Mouse (Mus musculus): Measurements from ENCODE around the gene Cpd. TPM values are rescaled to one million over a fixed set of nuclear protein-coding genes. Genes with fewer than 3 reads are reported as not detected.
"Not testable (repeated sequence)": the region's sequence is repeated elsewhere in the genome, so short reads cannot be mapped to it uniquely, and the experiment has no call there.

Gene Cpd
- polyA plus RNA-seq, 1 experiment from 2014 or later = 21.1 TPM

DNA sequence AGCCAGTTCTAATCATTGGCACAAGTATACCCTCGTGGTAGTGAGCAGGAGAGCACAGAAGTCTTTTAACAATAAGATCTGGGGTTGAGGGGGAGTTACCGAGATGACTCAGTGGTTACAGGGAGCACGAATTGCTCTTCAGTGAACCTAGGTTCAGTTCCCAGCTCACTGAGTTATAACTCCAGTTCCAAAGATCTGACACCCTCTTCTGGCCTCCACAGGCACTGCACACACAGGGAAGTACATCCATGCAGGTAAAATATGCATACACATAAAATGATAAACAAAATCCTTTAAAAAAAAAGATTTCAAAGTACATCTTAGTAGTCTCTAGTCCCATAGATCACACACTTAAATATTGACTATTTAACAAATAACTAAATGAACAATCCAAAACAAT, 29.2 kb downstream of the Cpd start:
- Histone ChIP-seq H3K4me2 (replicated peaks; ENCODE audit: low read depth, low read length) (no peak overlapping the region), H3K27ac (ENCODE audit: low read length) (no peak overlapping the region), H3K27me3 (ENCODE audit: control insufficient read depth, insufficient read depth, low read length) (no peaks in the 10 kb centered on the region), H3K36me3 (ENCODE audit: control insufficient read depth, insufficient read depth, low read length) (no peaks in the 10 kb centered on the region), H3K9ac (replicated peaks; ENCODE audit: low read depth, low read length) (no peak overlapping the region), H3K9me3 (ENCODE audit: control insufficient read depth, low read depth, low read length) (no peaks in the 10 kb centered on the region), H3K4me3 (ENCODE audit: low read depth, low read length) (no peak overlapping the region), H3K4me1 (ENCODE audit: control insufficient read depth, insufficient read depth, low read length) (no peaks in the 10 kb centered on the region)
- 87% methylated on average over 3 of the region's 3 CpGs for WGBS
- no peak for ATAC-seq (ENCODE audit: insufficient number of reproducible peaks, insufficient read depth, low FRiP score, low read depth)

DNA sequence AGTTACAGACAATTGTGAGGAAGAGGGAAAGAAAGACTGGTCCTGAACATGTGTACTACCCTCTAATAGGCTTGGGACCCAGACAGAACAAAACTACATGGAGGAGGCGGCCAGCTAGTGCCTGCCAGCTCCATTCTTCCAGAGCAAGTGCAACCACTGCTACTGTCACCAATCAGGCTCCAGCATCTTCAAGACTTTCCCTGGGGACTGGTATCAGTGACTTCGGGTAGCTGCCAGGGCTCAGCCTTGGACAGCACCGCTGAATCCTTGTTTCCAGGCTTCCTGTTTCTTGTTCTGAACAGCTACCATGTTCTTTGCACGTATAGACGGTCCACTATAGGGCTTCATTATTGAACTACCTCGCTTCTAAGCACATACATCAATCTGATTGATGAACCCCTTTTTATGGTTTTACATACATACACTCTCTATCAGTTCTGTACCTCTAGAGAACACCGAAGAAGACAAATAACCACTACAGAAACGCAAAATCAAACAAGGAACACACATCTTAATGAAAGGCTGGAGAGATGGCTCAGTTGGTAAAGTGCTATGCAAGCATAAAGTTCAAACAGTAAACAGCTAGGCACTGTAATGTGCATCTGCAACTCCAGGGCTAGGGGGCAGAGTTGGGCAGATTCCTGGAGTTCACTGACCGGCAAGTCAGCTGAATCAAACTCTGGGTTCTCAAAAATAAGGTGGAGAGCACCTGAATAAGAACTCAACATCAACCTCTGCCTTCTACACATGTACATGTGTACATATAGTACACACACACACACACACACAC, 35.9 kb downstream of the Cpd start:
- 0 out of 2 replicates have a peak, but pooled peaks cover 4% of the 10 kb centered on the region for H3K4me1 ChIP-seq (ENCODE audit: control insufficient read depth, insufficient read depth, low read length)
- no peak overlapping the region for H3K9ac ChIP-seq (replicated peaks; ENCODE audit: low read depth, low read length)
- no peak overlapping the region for H3K27ac ChIP-seq (ENCODE audit: low read length)
- H3K36me3 ChIP-seq (ENCODE audit: control insufficient read depth, insufficient read depth, low read length) = peaks cover 11% of the 10 kb centered on the region
- no peak overlapping the region for H3K4me2 ChIP-seq (replicated peaks; ENCODE audit: low read depth, low read length)
- 80% methylated on average over 9 of the region's 9 CpGs for WGBS
- no peak for ATAC-seq (ENCODE audit: insufficient number of reproducible peaks, insufficient read depth, low FRiP score, low read depth)
- no peak overlapping the region for H3K4me3 ChIP-seq (ENCODE audit: low read depth, low read length)
- no peaks in the 10 kb centered on the region for H3K27me3 ChIP-seq (ENCODE audit: control insufficient read depth, insufficient read depth, low read length)
- H3K9me3 ChIP-seq (ENCODE audit: control insufficient read depth, low read depth, low read length) = no peaks in the 10 kb centered on the region

DNA sequence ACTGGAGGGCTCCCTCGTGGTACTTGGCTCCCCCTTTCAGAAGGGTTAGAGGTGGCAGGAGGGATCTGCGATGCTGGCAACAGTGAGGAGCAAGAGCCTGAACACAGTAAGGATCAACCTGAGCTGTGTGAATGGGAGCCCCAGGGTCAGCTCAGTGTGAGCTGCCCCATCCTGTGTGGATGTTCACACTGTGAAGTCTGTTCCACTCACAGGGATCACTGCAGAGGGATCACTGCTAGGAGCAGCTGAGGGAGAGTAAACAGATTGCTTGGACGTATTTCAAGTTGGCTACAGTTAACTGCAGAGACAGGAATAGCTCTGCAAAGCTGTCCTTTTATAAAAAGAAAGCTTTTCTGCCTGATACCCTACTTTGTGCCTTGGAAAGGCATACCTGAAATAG, 37.4 kb downstream of the Cpd start:
- Histone ChIP-seq H3K4me1 (ENCODE audit: control insufficient read depth, insufficient read depth, low read length) (0 out of 2 replicates have a peak, but pooled peaks cover 4% of the 10 kb centered on the region), H3K4me2 (replicated peaks; ENCODE audit: low read depth, low read length) (no peak overlapping the region), H3K9ac (replicated peaks; ENCODE audit: low read depth, low read length) (no peak overlapping the region), H3K27me3 (ENCODE audit: control insufficient read depth, insufficient read depth, low read length) (no peaks in the 10 kb centered on the region), H3K4me3 (ENCODE audit: low read depth, low read length) (no peak overlapping the region), H3K36me3 (ENCODE audit: control insufficient read depth, insufficient read depth, low read length) (peaks cover 19% of the 10 kb centered on the region), H3K27ac (ENCODE audit: low read length) (no peak overlapping the region), H3K9me3 (ENCODE audit: control insufficient read depth, low read depth, low read length) (no peaks in the 10 kb centered on the region)
- 48% methylated on average over 3 of the region's 3 CpGs for WGBS
- no peak for ATAC-seq (ENCODE audit: insufficient number of reproducible peaks, insufficient read depth, low FRiP score, low read depth)

DNA sequence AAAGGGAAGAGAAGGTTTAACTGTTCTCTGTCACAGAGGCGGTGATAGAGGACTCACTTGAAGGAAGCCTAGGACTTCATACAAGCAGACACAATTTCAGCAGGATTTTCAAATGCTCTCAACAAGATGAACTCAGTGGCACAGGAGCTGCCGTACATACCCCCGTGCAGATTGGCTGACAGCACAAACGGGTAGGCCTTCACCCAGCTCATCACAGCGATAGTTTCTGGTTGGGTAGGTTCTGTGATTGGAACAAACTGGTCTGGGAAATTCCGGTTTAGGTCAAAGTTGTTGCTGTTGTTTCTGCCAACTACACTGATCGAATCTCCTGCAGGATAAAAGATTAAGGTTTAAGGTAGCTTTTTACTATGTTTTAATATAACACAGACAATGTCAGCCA, 38.3 kb downstream of the Cpd start:
- Histone ChIP-seq H3K9me3 (ENCODE audit: control insufficient read depth, low read depth, low read length) (no peaks in the 10 kb centered on the region), H3K9ac (replicated peaks; ENCODE audit: low read depth, low read length) (no peak overlapping the region), H3K4me1 (ENCODE audit: control insufficient read depth, insufficient read depth, low read length) (0 out of 2 replicates have a peak, but pooled peaks cover 4% of the 10 kb centered on the region), H3K4me2 (replicated peaks; ENCODE audit: low read depth, low read length) (no peak overlapping the region), H3K27me3 (ENCODE audit: control insufficient read depth, insufficient read depth, low read length) (no peaks in the 10 kb centered on the region), H3K27ac (ENCODE audit: low read length) (no peak overlapping the region), H3K36me3 (ENCODE audit: control insufficient read depth, insufficient read depth, low read length) (peaks cover 19% of the 10 kb centered on the region), H3K4me3 (ENCODE audit: low read depth, low read length) (no peak overlapping the region)
- ATAC-seq (ENCODE audit: insufficient number of reproducible peaks, insufficient read depth, low FRiP score, low read depth) = no peak
- WGBS = 95% methylated on average over 7 of the region's 7 CpGs

DNA sequence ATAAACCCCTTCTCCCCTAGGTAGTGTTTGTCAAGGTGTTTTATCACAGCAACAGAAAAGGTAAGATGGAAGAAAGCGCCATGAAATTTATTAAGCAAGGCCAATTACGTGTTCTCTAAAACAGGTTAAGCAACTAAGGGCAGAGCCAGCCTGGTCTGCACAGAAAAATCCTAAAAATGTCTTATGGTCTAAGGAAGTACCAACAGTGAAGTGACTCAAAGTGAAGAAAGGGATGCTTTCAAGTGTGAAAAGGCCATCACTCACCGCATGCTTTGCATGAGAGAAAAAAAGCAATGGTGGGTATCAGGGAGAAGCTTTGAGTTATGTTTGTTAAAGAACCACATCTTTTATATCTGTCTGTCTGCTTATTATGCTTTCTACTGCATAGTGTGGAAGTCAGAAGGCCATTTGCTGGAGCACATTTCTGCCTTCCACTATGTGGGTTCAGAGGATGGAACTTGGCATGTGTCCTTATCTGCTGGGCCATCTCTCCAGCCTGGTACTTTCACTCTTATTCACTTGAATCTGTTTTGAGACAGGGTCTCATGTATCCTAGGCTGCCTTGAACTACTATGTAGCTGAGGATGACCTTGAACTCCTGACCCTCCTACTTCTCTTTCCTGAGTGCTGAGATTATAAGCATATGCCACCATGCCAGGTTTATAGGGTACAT, 39.7 kb downstream of the Cpd start:
- ATAC-seq (ENCODE audit: insufficient number of reproducible peaks, insufficient read depth, low FRiP score, low read depth) = no peak
- Histone ChIP-seq H3K27ac (ENCODE audit: low read length) (no peak overlapping the region), H3K9me3 (ENCODE audit: control insufficient read depth, low read depth, low read length) (no peaks in the 10 kb centered on the region), H3K9ac (replicated peaks; ENCODE audit: low read depth, low read length) (no peak overlapping the region), H3K27me3 (ENCODE audit: control insufficient read depth, insufficient read depth, low read length) (no peaks in the 10 kb centered on the region), H3K4me2 (replicated peaks; ENCODE audit: low read depth, low read length) (no peak overlapping the region), H3K36me3 (ENCODE audit: control insufficient read depth, insufficient read depth, low read length) (peaks cover 17% of the 10 kb centered on the region), H3K4me1 (ENCODE audit: control insufficient read depth, insufficient read depth, low read length) (0 out of 2 replicates have a peak, but pooled peaks cover 4% of the 10 kb centered on the region), H3K4me3 (ENCODE audit: low read depth, low read length) (no peak overlapping the region)
- 89% methylated on average over 3 of the region's 3 CpGs for WGBS

DNA sequence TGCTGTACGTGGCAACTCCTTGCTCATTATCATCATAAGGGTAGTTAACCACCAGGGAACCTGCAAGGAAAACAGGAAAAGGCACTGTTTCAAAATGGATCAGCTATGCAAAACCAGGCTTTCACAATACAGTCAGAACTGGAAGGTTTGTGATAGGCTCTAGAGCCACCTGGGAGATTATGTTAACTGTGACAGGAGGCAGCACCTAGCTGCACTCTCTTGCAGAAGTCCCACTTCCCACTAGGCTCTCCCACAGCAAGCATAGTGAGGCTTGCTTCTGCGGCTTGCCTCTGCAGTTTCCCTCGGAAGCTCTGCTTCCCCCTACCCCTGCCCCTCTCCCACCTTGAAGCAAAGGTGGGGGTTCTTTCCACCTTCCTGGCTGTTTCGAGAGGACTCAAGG, 40.8 kb downstream of the Cpd start:
- no peak overlapping the region for H3K27ac ChIP-seq (ENCODE audit: low read length)
- WGBS = 79% methylated on average over 4 of the region's 4 CpGs
- H3K4me3 ChIP-seq (ENCODE audit: low read depth, low read length) = no peak overlapping the region
- peaks cover 17% of the 10 kb centered on the region for H3K36me3 ChIP-seq (ENCODE audit: control insufficient read depth, insufficient read depth, low read length)
- no peaks in the 10 kb centered on the region for H3K9me3 ChIP-seq (ENCODE audit: control insufficient read depth, low read depth, low read length)
- no peak overlapping the region for H3K4me2 ChIP-seq (replicated peaks; ENCODE audit: low read depth, low read length)
- no peak overlapping the region for H3K9ac ChIP-seq (replicated peaks; ENCODE audit: low read depth, low read length)
- no peak for ATAC-seq (ENCODE audit: insufficient number of reproducible peaks, insufficient read depth, low FRiP score, low read depth)
- 0 out of 2 replicates have a peak, but pooled peaks cover 4% of the 10 kb centered on the region for H3K4me1 ChIP-seq (ENCODE audit: control insufficient read depth, insufficient read depth, low read length)
- H3K27me3 ChIP-seq (ENCODE audit: control insufficient read depth, insufficient read depth, low read length) = no peaks in the 10 kb centered on the region

DNA sequence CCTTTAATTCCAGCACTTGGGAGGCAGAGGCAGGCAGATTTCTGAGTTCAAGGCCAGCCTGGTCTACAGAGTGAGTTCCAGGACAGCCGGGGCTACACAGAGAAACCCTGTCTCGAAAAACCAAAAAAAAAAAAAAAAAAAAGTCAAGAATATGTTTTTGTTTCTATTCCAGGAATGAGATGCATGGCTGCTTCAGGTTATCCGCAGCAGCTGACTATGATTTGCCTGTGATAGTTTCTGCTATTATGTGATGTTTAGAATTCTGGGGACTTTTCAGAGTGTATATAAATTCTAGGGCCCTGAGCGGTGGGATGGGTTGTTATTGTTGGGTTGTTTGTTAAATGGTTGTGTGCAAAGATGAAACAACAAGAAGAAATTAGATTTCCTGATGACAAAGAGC, 41.7 kb downstream of the Cpd start:
- not testable (repeated sequence) for H3K27me3 ChIP-seq (ENCODE audit: control insufficient read depth, insufficient read depth, low read length); ATAC-seq (ENCODE audit: insufficient number of reproducible peaks, insufficient read depth, low FRiP score, low read depth); H3K9me3 ChIP-seq (ENCODE audit: control insufficient read depth, low read depth, low read length); H3K4me2 ChIP-seq (replicated peaks; ENCODE audit: low read depth, low read length); H3K9ac ChIP-seq (replicated peaks; ENCODE audit: low read depth, low read length); H3K4me3 ChIP-seq (ENCODE audit: low read depth, low read length); H3K27ac ChIP-seq (ENCODE audit: low read length); H3K4me1 ChIP-seq (ENCODE audit: control insufficient read depth, insufficient read depth, low read length)
- whole genome bisulfite sequencing = 97% methylated on average over 3 of the region's 4 CpGs
- H3K36me3 ChIP-seq (ENCODE audit: control insufficient read depth, insufficient read depth, low read length) = peaks cover 19% of the 10 kb centered on the region

DNA sequence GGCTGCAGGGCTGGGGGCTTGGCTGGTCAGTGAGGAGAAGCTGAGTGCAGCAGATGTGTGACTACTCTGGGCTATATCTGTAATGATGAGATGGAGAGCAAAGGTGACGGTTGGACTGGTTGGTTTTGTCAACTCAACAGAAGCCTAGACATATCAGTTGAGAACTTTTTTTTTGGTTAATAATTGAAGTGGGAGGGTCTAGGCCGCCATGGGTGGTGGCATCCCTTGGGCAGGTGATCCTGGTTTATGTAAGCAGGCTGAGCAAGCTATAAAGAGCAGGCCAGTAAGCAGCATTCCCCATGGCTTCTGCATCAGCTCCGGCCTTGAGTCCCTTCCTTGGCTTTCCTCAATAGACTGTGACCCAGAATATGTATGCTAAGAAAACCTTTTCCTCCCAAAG, 43.6 kb downstream of the Cpd start:
- H3K9ac ChIP-seq (replicated peaks; ENCODE audit: low read depth, low read length) = no peak overlapping the region
- H3K4me3 ChIP-seq (ENCODE audit: low read depth, low read length) = no peak overlapping the region
- 86% methylated on average over 3 of the region's 3 CpGs for WGBS
- H3K36me3 ChIP-seq (ENCODE audit: control insufficient read depth, insufficient read depth, low read length) = peaks cover 19% of the 10 kb centered on the region
- no peaks in the 10 kb centered on the region for H3K9me3 ChIP-seq (ENCODE audit: control insufficient read depth, low read depth, low read length)
- no peak for ATAC-seq (ENCODE audit: insufficient number of reproducible peaks, insufficient read depth, low FRiP score, low read depth)
- H3K27ac ChIP-seq (ENCODE audit: low read length) = no peak overlapping the region
- H3K4me1 ChIP-seq (ENCODE audit: control insufficient read depth, insufficient read depth, low read length) = no peaks in the 10 kb centered on the region
- H3K4me2 ChIP-seq (replicated peaks; ENCODE audit: low read depth, low read length) = no peak overlapping the region
- no peaks in the 10 kb centered on the region for H3K27me3 ChIP-seq (ENCODE audit: control insufficient read depth, insufficient read depth, low read length)
